Mouse (Mus musculus) left cerebral cortex, postnatal 25 days (tissue): Measurements from ENCODE around the gene Olfr979. TPM values are rescaled to one million over a fixed set of nuclear protein-coding genes. Genes with fewer than 3 reads are reported as not detected.
"Not testable (repeated sequence)": the region's sequence is repeated elsewhere in the genome, so short reads cannot be mapped to it uniquely, and the experiment has no call there.

Source experiments
- DNase-seq, 2 experiments: peaks; one replicate each; pipeline ENCODE4 v3.0.0; 2022; ENCODE audit warnings: low spot score in 2 of 2, mixed read lengths in 1 of 2
- intact Hi-C: fragments of 180-260 bp; cut with DNase I; formaldehyde crosslinking; loops from one replicate; pipeline ENCODE4 v1.15.1; 2025
- total RNA-seq, 2 experiments: library from RNA; stranded (reverse); gene quantifications; 2 replicates each; pipeline ENCODE4 v1.2.3; 2021

Gene Olfr979
- total RNA-seq: not detected

DNA sequence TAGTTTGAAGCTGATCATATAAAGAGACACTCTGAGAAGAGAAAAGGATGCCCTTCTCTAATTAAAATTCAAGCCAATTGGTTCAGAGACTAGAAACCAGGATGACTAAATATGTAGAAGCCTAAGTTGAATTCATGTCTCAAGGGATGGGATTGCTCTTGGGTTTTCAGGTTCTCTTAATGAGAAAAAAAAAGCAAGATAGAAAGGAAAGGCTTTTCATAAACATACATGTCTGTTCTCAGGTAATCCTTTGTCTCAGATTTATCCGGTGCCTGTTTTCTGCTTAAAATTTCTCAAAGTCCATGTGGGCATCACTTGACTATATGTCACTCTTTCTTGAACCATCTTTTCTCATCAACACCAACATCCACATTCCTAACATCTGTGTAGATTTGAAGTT, at the start of gene Olfr979:
Olfr979 (minus strand) TSS at position 101 of the 400 bp plus-strand sequence.
- no peak for DNase-seq
- intact Hi-C loops: no loop called here

DNA sequence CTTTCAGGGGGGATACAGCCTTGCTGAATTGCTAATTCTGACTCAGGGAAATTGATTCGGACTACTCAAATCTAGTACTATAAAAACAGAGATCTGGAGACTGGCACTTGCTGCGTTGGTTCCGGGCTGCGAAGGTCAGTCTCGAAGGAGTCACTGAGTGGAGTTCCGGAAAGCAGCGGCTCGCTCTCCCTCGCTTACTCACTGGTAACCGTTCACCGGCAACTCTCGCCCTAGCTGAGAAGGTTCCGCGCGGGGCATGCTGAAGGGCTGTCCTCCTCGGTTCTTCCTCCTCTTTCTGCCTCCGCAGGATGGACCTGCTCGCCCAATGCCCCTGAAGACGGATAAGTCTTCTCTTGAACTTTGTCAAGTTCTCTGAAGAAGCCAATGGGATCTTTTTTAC, 46.9 kb upstream of the Olfr979 start:
- intact Hi-C loops: no loop called here
- DNase-seq: no peak

DNA sequence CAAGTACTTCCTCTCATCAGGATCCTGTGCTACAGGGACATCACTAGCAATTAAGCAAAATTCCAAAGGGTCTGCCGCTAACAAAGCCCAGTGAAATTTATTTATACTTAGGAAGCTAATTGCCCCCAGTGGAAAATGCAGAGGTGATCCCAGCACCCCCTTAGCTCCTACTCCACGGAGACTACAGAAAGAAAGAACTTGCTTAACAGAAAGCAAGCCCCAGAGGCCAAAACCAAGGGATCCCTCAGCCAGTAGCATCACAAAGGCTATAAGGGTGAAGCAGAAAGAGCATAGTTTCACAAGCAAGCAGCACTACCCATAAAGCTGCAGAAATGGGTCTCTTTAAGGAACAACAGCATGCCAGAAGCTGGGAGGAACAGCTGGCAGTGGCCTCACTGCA, 17.9 kb upstream of the Olfr979 start, which contains the start of gene Olfr981:
Olfr981 (plus strand) TSS at position 301 of the 400 bp plus-strand sequence.
- intact Hi-C loops: no loop called here

DNA sequence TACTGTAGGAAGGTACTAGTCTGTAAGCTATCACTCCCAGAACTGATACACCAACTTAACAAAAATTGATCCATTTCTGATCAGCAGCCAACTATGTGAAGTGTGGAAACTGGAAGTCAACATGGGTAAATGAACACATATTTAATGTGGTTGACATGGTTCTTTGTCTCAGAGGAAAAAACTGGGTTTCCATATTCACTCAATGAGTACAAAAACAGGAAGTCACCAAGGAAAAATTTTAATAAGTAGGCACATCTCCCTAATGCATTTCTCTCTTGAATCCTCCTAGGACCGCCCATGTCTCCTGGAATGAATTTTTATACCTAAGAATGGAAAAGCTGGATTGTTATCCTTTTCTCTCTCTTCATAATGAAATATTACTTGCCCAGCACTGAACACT, 6.2 kb upstream of the Olfr979 start, which contains the start of gene Olfr980:
Olfr980 (minus strand) TSS at position 101 of the 400 bp plus-strand sequence.
- intact Hi-C loops: no loop called here
- no peak for DNase-seq

More for the DNA sequence above, 17.9 kb upstream of the Olfr979 start, which contains the start of gene Olfr981:
- no peak for DNase-seq

DNA sequence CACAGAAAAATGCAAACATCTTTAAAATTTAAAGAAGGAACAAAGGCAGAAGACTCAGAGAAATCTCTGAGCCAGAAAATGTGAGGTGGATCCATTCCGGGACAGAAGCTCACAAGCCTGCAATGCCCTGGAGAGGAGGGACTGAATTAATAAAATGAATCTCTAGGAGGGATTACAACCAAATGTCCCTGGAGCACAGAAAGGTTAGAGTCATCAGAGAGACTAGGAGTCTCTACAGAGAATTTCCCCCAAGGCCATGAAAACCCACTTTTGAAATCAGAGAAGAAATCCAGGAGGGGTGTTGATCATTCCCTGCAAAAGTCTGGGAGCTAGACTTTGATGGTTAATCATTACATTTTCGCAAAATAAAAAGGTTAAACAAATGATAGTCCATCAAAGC, 11.5 kb downstream of the Olfr979 start, which contains the start of gene Olfr978:
Olfr978 (plus strand) TSS at position 301 of the 400 bp plus-strand sequence.
- intact Hi-C loops: no loop called here
- no peak for DNase-seq

DNA sequence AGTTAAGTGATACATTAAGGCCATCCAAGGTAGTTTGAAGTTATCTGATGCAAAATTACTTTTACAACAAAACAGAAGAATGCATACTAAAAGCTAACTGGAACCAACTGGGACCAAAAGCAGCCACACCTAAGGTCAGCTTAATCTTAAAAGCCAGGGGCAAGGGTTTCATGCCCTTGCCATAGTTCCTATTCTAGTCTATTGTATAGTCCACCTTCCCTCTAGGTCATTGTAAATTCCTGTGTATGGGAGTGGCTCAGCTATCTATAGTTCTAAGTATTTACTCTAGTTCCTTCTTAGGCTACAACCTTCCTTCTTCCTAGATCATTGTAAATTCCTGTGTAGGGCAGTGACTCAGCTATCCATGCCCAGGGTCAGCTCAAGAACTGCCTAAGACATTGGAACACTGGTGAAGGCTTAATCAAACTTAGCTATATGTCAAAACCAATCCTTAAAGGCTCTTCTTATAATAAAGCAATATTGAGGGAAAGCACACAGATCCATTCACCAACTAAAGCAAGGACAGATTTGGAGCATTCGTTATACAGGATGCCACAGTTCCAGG, 26.6 kb downstream of the Olfr979 start:
- intact Hi-C loops, DNase-seq: not testable (repeated sequence)

DNA sequence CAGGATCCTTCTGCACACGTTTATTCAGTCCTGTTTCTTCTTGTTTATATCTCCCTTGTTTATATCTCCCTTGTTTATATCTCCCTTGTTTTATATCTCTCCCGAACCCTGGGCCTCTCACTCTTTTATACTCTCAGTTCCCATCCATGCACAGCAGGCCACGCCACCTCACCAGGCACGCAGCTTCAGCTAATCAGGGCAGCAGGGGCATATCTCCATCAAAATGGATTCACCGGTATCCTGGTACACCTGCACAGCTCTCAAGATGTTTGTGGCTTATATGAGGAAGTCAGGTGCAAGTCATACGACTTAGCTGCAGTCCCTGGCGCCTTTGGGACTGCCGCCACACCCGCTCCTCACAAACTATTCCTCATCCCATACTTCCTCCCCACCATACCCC, 42.2 kb downstream of the Olfr979 start, which contains the start of gene Olfr976:
Olfr976 (minus strand) TSS at position 101 of the 400 bp plus-strand sequence.
- intact Hi-C loops, DNase-seq: not testable (repeated sequence)

DNA sequence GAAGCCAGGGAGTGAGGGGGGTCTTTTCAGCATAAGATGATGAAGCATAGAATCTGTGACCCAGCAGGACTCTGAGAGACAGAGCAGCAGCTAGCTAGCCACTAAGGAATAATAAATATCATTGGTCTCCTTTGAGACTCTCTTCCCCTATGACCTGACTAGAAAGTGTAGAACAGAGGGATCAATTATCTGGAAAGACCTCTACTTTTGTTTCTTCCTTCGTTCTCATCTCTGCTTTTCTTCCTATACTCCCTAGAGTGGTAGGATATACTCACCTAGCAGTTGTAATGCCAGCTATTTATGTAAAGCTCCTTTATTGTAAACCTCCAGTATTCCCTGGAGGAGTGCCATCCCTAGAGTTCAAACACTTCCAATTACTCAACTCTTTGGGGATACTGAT, 51.3 kb downstream of the Olfr979 start, which contains the start of gene Olfr975:
Olfr975 (minus strand) TSS at position 101 of the 400 bp plus-strand sequence.
- intact Hi-C loops: no loop called here
- DNase-seq: no peak

Other genes with a start within 250 kb of the Olfr979 start
- not detected for gene Olfr968, start 220.2 kb downstream of the Olfr979 start, total RNA-seq
- not detected for gene Olfr969, start 212.5 kb downstream of the Olfr979 start, total RNA-seq
- gene Olfr970, start 194.6 kb downstream of the Olfr979 start, total RNA-seq: not detected
- not detected for gene Olfr971, start 166.6 kb downstream of the Olfr979 start, total RNA-seq
- not detected for gene Olfr972, start 137.0 kb downstream of the Olfr979 start, total RNA-seq
- not detected for gene Olfr229, start 96.1 kb downstream of the Olfr979 start, total RNA-seq
- not detected for gene Olfr974, start 66.0 kb downstream of the Olfr979 start, total RNA-seq
- gene Olfr975, start 51.4 kb downstream of the Olfr979 start, total RNA-seq: not detected
- not detected for gene Olfr976, start 42.3 kb downstream of the Olfr979 start, total RNA-seq
- gene Olfr978, start 11.4 kb downstream of the Olfr979 start, total RNA-seq: not detected
- not detected for gene Olfr980, start 6.1 kb upstream of the Olfr979 start, total RNA-seq
- not detected for gene Olfr981, start 18.0 kb upstream of the Olfr979 start, total RNA-seq
- not detected for gene Olfr982, start 70.4 kb upstream of the Olfr979 start, total RNA-seq
- gene Olfr983, start 90.1 kb upstream of the Olfr979 start, total RNA-seq: not detected
- not detected for gene Olfr984, start 110.7 kb upstream of the Olfr979 start, total RNA-seq
- gene Olfr985, start 126.7 kb upstream of the Olfr979 start, total RNA-seq: not detected
- gene Tmem225, start 144.7 kb upstream of the Olfr979 start, total RNA-seq: not detected
- gene Olfr986, start 177.5 kb upstream of the Olfr979 start, total RNA-seq: not detected
- 1 to 10 TPM; 3.4 to 3.5 TPM for gene Zfp202, start 188.9 kb upstream of the Olfr979 start, total RNA-seq